Mouse (Mus musculus): ENCODE data around the gene Stum.
"Not testable (repeated sequence)": the region's sequence is repeated elsewhere in the genome, so short reads cannot be mapped to it uniquely, and the experiment has no call there.

The Stum gene

DNA sequence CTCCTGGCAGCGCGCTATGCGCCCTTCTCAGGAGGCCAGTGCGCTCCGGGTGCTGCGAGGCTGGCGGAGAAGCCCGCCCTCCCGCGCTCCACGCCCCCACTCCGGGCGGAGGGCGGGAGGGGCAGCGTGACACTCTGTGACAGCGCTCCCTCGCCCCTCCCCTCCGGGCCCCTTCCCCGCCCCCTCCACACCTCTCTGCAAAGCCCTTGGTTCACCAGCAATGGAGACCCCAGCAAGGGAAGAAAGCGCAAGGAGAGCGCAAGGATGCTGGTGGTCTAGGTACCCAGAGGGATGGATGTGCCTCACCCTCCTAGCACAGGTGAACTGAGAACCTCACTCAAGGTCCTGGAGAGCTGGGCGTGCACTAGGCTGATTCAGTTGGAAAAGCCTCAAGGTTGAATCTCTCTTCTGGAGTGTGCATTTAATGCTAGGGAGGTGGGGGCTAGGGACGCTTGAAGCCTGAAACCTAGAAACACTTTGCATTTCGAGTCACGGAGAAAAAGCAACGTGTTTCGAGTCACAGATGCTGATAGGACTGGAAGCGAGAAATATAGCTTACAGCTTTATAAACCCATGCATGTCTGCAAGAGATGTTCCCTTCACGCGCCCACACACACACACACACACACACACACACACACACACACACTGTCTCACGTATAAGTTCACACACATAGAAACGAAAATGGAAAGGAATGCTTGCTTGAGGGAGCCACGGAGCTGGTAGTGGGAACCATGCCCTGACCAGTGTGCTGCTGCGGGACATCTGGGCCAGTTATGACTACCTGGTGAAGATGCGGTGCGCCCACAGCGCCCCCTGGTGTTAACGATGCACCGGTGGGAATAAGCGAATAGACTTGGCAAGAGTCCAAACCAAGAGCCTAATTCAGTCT is at the start of gene Stum:
TSS of gene Stum (minus strand) at position 106 of the 893 bp plus-strand sequence.
- peak; percentile 81 for DNase-seq (ENCODE audit: low spot score)

DNA sequence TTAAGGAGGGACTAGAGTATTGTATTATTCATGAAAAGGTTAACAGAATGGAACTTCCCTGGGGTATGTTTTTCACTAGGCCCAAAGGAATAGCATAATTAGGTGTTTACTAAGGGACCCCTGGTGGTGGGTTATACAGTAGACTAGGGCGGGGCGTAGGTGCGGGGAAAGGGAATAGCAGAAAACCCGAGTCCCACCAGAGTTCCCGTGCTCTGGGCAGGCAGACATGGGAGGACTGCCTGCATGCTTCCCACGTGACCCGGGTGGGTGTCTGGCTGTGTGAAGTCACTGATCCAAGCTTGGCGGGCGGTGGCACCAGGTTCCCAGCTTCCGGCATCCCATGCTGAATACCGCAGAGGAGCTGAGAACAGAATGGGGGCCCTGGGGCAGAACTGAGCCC is 49.4 kb upstream of the Stum start:
- no peak for DNase-seq (ENCODE audit: low spot score)

DNA sequence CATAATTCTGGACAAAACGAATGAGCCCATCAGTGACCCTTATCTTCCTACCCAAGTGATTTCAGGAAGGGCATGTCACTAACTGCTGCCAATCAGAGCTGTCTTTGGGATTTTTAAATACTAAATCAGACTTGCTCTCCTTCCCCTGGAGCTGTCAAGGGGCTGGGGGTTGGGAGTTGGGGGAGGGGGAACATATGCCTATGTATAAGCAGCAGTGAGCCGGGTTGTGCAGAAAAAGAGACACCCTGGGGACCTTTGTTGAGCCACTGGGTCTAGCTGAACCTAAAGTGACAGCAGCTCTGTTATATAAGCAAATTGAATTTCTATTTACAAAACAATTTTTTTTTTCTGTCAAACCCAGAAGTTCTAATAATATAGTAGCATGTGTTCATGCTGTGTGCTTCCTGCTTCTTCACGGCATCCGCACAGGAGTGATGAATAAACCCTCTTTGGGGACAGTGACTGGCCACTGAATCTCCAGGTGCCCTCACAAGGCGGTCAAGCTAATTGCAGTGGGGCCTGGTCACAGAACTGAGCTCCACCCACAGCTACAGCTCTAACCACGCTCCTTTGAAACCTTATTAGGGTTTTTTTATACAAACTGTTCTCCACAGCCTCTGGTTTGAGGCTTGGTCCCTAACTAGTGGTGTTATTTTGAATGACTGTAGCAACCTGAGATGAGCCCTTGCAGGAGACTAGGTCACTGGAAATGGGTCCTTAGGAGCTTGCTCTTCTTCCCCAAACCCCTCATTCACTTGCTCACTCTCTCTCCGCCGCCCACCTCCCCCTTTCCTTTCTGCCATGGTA is 47.4 kb upstream of the Stum start:
- no peak for DNase-seq (ENCODE audit: low spot score)

DNA sequence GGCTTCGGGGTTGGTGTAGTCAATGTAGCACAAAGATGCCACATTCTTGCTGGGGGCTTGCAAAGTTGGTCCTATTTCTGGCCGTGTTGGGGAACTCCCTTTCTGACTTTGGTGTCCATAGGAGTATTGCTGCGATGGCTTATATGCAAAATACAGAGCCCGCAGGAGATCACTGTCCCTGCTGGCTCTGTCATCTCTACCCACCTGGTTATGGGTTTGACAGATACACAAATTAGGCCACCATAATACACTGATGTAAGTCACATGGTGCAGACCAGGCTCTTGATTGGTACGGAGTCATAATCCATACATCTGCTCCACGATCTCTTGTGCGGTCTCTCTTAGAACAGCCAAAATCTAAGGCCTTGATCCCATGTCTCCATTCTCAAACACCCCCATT is 46.5 kb upstream of the Stum start:
- no peak for DNase-seq (ENCODE audit: low spot score)

DNA sequence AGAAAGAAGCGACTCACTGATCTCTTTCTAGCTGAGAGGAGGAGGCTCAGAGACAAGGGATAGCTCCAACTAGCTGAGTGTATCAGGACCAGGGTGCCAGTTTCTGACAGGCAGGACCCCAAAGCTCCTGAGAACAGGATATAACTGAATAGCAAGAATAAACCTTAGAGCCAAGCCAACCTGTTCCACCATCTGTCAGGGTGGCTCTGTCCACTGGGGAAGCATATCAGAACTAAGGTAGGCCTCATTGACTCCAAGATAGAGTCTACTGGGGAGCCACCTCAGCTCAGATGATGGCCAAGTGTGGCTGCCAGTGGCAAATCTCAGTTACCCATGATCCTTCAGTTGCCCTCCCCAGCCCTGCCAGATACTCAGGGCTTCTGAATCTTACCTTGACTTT is 42.0 kb upstream of the Stum start:
- no peak for DNase-seq (ENCODE audit: low spot score)

DNA sequence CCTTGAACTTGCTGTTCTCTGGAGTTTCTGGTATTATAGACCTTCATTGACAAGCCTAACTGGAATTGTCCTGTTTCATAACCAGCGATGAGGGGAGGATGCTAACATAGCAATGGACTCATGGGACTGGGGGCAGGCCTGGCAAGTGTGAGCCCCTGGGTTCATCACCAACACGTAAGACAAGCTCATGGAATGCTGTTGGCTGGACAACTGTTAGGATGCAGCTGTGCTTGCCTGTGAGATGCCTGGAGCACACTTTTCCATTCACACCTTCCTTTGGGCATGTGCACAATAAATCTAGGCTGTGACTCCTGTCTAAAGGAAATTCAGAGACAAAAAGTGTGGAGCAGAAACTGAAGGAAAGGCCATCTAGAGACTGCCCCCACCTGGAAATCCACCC is 40.0 kb upstream of the Stum start:
- DNase-seq (ENCODE audit: low spot score): no peak

DNA sequence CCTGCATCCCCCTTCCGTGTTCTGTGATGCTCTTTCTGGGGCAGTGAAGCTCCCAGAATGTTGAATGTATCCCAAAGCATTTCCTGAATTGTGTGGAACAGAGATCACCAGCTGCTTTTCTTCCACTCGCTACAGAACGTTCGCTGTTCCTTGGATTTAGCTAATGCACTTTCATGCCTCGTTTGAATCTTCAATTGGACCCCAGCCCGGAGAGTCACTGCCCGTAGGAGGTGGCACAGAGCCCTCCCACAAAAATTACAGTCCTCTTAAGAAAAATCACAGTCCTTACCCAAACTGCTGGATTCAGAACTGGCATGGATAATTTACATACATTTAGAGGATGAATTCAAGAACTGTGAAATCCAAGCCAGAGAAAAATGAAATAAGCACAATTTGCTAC is 36.9 kb upstream of the Stum start:
- DNase-seq (ENCODE audit: low spot score): no peak

DNA sequence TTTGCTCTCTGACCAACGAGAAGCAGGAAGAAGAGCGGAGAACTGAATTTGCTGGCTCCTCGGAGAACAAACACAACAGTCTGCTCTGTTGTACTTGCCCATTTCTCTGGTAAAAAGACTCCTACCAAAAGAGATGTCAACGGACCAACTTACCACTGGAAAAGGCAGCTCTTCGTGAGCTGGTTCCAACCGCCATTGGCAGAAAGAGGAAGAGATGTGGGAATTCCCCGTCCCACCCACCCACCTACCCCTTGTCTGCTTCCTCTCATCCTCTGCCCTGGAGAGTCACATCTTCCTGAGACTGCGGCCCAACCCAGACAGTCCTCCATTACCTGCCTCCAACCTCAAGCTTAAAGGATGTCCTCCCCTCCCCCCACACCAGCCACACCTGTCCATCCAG is 36.2 kb upstream of the Stum start:
- no peak for DNase-seq (ENCODE audit: low spot score)

DNA sequence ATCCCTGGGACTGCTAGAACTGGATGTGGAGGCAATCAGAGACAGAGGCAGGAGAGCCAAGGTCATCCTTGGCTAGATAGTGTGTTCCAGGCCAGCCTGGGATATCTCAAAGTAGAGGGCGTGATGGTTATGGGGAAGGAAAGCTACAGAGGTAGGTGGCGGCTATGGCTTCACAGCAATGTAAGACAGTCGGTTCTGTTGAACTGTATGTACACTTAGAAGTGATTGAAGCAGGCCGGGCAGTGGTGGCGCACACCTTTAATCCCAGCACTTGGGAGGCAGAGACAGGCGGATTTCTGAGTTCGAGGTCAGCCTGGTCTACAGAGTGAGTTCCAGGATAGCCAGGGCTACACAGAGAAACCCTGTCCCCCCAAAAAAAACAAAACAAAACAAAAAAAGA is 35.6 kb upstream of the Stum start:
- DNase-seq (ENCODE audit: low spot score): not testable (repeated sequence)

DNA sequence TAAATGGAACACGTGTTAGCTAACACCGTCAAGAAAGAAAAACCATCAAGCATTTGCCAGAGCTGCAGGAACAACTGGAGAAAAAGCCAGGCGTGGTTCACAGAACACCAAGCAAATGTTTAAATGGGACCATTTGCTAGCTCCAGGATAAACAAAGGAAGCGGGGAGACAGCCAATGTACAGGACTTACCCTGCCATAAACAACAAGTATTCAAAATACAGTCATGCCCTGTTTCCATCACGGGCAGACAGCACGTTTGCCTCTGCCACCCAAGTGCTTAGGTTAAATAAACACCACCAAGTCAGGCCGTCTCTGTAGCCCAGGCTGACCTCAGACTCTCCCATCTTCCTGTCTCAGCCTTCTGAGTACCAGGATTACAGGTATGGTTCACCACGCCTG is 35.1 kb upstream of the Stum start:
- DNase-seq (ENCODE audit: low spot score): no peak

DNA sequence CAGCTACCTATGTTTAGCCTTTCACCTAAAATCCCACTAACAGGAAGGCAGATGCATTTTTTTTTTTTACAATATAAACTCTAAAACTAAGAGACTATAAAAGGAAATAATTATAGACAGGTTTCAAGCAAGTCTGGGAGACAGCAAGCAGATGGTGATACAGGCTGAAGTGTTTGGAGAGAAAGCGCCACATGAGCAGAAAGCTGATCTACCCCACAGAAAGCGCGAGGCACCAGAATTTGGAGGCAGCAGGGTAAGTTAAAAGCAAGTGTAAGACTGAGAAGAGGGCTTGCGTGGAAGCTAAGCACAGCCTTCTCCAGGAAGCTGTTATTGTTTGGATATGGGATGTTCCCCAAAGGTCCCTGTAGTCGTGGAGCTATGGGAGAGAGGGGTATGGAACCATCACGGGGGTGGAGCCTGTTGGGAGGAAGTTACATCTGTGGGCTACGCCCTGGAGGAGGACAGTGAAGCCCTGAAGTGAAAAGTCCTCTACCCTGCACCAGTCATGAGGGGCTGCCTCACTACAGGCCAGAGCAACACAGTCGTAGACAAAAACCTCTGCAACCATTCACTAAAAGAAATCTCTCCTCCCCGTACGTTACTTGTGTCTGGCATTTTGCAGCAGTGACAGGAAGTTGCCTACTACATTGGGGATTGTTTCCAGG is 34.2 kb upstream of the Stum start:
- DNase-seq (ENCODE audit: low spot score): no peak

DNA sequence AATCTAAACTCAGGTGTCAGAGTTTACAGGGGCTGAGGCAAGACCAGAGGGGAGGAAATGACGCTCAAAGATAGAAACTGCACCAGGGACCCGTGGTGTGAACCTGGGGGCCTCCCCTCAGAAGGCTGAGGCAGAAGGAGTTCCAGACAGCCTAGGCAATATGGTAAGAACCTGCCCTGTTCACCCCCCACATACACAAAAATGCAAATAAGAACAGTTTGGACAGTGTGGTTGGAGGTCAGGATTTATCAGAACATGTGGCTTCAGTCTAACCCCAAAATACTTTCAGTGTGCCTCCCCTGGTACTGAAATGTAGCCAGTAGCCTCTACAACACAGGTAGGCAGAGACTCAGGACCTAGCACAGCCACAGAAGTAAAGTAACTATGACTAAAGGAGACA is 30.8 kb upstream of the Stum start:
- no peak for DNase-seq (ENCODE audit: low spot score)

DNA sequence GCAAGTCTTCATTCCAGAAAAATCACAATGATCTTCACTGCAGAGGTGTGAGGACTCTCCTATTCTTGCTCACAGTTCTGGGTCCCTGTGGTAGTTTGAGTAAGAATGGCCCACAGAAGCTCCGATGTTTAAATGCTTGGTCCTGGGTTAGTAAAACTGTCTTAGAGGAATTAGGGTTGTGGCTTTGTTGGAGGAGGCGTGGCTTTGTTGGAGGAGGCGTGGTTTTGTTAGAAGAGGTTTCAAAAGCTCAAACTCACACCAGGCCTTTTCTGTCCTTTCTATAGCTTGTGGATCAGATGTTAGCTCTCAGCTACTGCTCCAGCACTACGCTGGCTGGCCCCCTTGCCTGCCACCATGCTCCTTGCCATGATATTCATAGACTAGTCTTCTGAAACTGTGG is 27.6 kb upstream of the Stum start:
- DNase-seq (ENCODE audit: low spot score): no peak

DNA sequence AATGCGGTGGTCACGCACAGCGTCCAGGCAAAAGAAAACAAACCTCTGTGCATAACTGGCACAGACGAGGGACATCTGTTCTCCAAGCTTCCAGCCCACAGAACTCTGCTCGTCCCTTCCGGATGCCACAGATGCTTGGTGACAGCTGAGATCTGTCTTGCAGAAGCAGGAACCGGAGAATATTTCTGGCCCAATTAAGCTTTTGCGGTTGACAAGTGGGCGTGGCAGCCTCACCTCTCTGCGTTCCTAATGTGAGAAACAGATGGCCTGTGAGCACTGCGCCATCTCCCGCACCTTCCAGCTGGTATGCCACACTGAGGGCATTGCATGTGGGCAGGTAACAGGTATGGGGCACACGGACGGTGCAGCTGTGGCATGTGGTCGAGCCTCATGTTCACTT is 27.1 kb upstream of the Stum start:
- DNase-seq (ENCODE audit: low spot score): no peak

DNA sequence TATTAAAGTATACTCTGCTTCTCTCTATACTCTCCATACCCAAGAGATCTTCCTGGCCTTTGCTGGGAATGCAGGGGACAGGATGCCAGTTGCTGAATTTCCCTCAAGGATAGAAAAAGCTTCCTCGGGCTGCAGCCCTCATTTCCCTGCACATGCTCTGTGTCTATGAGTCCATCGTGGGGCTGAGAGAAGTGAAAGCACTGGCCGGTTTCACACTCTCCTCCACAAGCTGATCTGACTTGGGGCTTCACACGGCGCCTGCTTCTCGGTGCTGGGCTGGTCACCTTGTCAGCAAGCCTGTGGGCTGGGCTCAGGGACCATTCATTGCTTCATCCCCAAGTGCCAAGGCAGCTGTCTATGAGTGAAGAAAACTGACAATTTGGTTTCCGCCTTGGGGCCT is 25.4 kb upstream of the Stum start:
- no peak for DNase-seq (ENCODE audit: low spot score)

DNA sequence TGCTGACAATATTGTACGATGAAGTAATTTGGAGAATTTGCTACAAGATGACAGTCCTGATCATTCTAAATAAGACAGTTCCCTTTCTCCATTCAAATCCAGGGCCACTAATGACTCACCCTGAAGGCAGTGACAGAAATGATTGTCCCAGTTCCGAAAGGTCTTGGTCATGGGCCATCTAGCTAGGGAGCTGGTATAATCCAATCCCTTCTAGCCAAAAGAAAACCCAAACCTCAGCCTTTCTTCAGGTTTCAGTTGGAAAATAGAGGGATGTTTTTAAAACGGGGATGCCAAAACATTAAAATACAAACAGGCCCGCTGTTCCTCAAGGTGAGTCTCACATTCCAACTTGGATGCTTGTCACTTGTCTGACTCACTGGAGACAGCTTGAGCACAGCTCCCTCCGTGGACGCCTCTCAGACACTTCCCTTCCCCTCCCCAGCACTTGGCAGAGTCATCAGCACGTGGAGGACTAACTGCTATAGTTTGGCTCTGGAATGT is 24.0 kb upstream of the Stum start:
- DNase-seq (ENCODE audit: low spot score): no peak

DNA sequence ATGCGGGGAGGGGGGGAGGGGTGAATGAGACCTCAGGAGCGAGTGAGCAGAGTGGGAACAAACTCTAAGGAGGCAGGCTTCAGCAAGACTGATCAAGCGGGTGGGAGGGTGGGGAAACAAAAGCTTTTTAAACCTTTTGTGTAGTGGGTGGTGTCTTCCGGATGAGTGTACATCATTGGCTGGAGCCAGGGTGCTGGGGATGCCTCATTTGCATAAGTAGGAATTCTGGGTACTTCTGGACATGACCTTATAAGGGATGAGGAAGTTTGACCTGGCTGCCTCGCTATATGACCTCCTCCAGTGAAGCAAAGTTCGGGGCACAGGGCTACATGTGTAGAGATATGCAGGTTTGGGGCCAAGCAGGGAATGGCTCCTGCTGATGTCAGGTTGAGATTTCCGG is 23.0 kb upstream of the Stum start:
- DNase-seq (ENCODE audit: low spot score): no peak

DNA sequence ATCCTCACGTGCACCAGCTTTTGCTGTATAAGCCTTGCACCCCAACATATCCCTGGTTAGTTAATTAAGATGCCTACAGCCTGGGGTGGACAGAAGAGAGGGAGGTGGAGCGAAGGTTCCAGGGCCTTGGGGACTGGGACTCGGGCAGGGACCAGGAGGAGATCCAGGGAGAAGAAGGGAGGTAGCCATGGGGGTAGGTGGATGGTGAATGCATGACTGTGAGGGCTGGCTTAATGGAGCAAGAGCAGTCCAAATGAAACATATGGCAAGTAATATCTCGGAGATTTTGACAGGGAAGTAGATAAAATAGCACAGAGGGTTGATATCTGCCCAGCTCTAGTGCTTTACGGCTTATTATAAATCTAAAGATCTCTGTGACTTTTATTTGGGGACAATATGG is 21.6 kb upstream of the Stum start:
- DNase-seq (ENCODE audit: low spot score): no peak

DNA sequence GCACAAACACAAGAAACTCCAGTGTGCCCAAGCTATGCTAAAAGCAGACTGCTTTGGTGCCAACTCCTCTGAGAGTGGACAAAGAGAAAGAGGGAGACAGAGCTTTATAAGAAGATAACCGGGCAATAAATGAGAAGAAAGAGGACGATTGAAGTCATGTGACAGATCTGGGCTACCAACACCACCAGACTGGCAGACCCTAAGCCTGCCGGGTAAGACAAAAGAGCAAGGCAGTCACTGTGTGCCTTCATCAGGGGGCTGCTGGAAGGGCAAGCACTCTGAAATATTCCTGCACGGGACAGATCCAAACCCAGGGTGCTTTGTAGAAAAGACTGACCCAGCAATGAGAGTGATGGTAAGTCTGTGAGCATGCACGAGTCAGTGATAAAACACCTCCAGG is 20.2 kb upstream of the Stum start:
- no peak for DNase-seq (ENCODE audit: low spot score)

DNA sequence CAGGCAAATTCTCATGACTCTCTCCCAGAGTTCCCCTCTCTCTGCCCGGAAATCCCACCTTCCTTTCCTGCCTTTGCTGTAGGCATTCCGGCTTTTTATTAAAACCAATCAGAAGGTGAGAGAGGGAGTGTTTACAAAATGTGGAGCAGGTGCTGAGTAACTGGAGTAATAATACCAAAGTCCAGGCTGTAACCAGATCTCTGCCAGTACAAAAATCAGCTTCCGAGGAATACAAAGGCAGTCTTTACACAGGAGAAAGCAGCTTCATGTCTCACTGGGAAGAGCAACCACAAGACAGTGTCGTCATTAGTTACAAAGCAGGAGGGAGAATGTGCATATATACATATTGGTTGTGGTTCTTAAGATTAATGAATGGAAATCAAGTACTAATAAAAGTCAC is 19.3 kb upstream of the Stum start:
- no peak for DNase-seq (ENCODE audit: low spot score)

DNA sequence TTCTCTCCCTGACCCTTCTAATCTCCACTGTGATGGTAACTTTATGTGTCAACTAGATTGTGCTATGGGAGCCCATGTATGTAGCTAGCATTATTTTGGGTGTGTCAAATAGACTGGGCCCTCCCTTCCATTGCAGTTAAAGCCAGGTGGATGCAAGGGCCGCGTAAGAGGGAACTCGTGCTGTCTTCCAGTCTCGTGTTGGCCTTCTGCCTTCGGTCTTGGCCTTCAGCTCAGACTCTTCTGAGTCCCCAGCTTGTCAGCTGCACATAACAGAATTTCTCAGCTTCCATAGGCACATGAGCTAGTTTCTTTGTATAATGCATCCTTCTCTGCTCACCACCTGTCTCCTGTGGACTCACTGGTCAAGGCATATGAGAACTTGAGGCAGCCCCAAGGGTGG is 17.3 kb upstream of the Stum start:
- no peak for DNase-seq (ENCODE audit: low spot score)

DNA sequence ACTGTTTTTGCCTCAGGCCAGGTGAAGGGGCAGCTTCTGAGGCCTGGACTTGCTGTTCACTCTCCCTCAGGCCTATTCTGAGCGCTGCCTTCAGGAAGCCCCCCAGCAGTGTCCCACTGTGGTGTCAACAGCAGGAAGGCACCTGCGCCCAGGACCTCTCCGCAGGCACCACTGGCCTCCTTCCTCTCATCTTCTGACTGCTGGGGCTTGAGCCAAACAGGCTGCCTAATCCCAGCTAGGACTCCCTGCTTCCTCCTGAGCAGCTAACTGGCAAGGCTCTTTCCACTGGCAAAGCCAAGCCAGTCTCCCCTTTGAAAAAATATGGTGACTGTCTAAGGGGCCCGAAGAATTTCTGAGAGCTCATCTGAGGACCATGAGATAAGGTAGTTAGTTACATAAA is 16.9 kb upstream of the Stum start:
- no peak for DNase-seq (ENCODE audit: low spot score)

DNA sequence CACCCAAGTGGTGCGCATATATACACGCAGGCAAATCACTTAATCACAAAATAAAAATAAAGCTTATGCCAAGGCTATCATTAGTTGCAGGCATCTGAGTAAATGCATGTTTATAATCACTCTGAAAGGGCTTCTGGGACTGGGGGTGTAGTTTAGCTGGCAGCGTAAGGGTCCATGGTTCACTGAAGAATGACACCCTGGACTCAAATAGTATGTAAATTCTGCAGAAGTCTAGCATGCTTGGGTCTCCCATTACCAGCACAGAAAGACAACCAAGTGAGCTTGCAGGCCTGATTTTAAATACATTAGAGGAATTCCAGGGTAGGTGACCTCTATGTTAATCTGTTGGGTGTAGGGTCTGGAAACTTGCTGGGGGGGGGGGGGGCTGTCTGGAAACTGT is 16.5 kb upstream of the Stum start:
- no peak for DNase-seq (ENCODE audit: low spot score)
